Mouse (Mus musculus): ENCODE data around the gene Stag3. TPM values are rescaled to one million over a fixed set of nuclear protein-coding genes. Genes with fewer than 3 reads are reported as not detected.

Stag3 gene
- polyA plus RNA-seq, 1 experiment from 2014 or later = 4.4 TPM

DNA sequence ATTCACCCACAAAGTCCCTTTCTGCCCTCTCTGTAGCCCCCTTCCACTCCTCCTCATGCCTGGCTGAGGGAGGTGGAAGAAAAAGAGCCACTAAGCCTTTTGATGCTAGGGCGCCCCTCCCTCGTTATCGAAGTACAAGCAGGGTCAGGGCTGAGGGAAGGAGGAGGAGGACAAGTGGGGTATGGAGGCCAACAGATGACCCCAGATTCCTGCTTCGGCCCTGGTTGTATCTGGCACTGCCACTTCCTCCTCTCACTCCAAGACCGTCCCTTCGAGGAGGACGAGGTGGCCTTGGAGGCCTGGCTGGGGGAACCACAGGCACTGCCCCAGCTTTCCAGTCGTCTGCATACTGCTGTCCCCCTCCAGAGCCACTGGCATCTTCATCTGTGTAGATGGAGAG is 5.9 kb upstream of the Stag3 start:
- Histone ChIP-seq H3K4me2 (replicated peaks) (no peak overlapping the region), H3K4me3 (no peak overlapping the region), H3K9ac (replicated peaks) (no peak overlapping the region), H3K9me3 (no peaks in the 10 kb centered on the region), H3K4me1 (peaks cover 63% of the 10 kb centered on the region), H3K36me3 (peaks cover 9% of the 10 kb centered on the region), H3K27me3 (no peaks in the 10 kb centered on the region), H3K27ac (replicated peaks) (no peak overlapping the region)
- no peak for ATAC-seq (replicated peaks)
- WGBS = 60% methylated on average over 8 of the region's 8 CpGs

- no peak for ATAC-seq (replicated peaks)
- H3K36me3 ChIP-seq = peaks cover 9% of the 10 kb centered on the region
- H3K27me3 ChIP-seq = no peaks in the 10 kb centered on the region
- H3K4me1 ChIP-seq = peaks cover 66% of the 10 kb centered on the region
- 13% methylated on average over 41 of the region's 41 CpGs for WGBS
- H3K27ac ChIP-seq (replicated peaks) = no peak overlapping the region
- peak overlapping the region; percentile 65 for H3K4me2 ChIP-seq (replicated peaks)
- H3K9ac ChIP-seq (replicated peaks) = peak overlapping the region; percentile 48
- H3K9me3 ChIP-seq = no peaks in the 10 kb centered on the region
- peak overlapping the region; percentile 40 for H3K4me3 ChIP-seq
Measured at GRCm38 (mm10) chr5:138275216-138276050, 4.6 kb upstream of the Stag3 start.

DNA sequence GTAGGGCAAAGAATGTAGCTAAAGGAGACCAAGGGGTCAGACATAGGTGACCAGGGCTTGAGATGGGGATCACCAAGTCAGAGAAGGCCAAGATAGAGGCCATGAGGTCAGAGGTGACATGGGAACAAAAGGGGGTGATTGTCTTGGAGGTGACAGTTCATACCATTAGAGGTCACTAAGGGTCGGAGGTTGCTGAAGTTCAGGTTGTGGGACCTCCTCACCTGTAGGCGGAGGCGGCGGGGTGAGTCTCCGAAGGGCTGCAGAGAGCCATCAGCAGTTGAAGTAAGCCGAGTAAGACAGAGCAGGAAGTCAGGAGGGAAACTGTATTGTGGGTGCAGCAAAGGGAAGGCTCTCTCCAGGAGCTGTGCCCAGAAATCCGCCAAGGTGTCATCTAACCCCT is 2.0 kb upstream of the Stag3 start:
- no peak for ATAC-seq (replicated peaks)
- peak overlapping the region; percentile 83 for H3K4me3 ChIP-seq
- no peak overlapping the region for H3K27ac ChIP-seq (replicated peaks)
- 94% methylated on average over 7 of the region's 7 CpGs for WGBS
- no peaks in the 10 kb centered on the region for H3K27me3 ChIP-seq
- H3K9ac ChIP-seq (replicated peaks) = peak overlapping the region; percentile 95; the same call in 1 of the 2 replicates
- peaks cover 5% of the 10 kb centered on the region; the same call in 1 of the 2 replicates for H3K9me3 ChIP-seq
- peak overlapping the region; percentile 77 for H3K4me2 ChIP-seq (replicated peaks)
- H3K4me1 ChIP-seq = peaks cover 61% of the 10 kb centered on the region
- peaks cover 9% of the 10 kb centered on the region for H3K36me3 ChIP-seq

- H3K27ac ChIP-seq (replicated peaks) = 0 out of 2 replicates have a peak overlapping the region, but pooled peaks have one; percentile 87
- ATAC-seq (replicated peaks) = no peak
- no peak overlapping the region for H3K9ac ChIP-seq (replicated peaks)
- peak overlapping the region; percentile 83 for H3K4me3 ChIP-seq
- H3K4me1 ChIP-seq = peaks cover 42% of the 10 kb centered on the region
- H3K9me3 ChIP-seq = peaks cover 5% of the 10 kb centered on the region; the same call in 1 of the 2 replicates
- 26% methylated on average over 26 of the region's 26 CpGs for whole genome bisulfite sequencing
- H3K36me3 ChIP-seq = peaks cover 9% of the 10 kb centered on the region
- H3K4me2 ChIP-seq (replicated peaks) = peak overlapping the region; percentile 77
- H3K27me3 ChIP-seq = no peaks in the 10 kb centered on the region
Measured at GRCm38 (mm10) chr5:138280425-138280768, 357 bp downstream of the Stag3 start.

- WGBS = 94% methylated on average over 15 of the region's 15 CpGs
- no peak overlapping the region for H3K9ac ChIP-seq (replicated peaks)
- H3K27me3 ChIP-seq = no peaks in the 10 kb centered on the region
- peaks cover 37% of the 10 kb centered on the region for H3K4me1 ChIP-seq
- no peak overlapping the region for H3K27ac ChIP-seq (replicated peaks)
- H3K4me3 ChIP-seq = no peak overlapping the region
- no peak for ATAC-seq (replicated peaks)
- H3K4me2 ChIP-seq (replicated peaks) = no peak overlapping the region
- H3K9me3 ChIP-seq = peaks cover 5% of the 10 kb centered on the region; the same call in 1 of the 2 replicates
- peaks cover 9% of the 10 kb centered on the region for H3K36me3 ChIP-seq
Measured at GRCm38 (mm10) chr5:138280829-138281228, 789 bp downstream of the Stag3 start.

- Histone ChIP-seq H3K27ac (replicated peaks) (no peak overlapping the region), H3K9ac (replicated peaks) (no peak overlapping the region), H3K27me3 (no peaks in the 10 kb centered on the region), H3K4me2 (replicated peaks) (no peak overlapping the region), H3K36me3 (peaks cover 9% of the 10 kb centered on the region), H3K4me1 (peaks cover 28% of the 10 kb centered on the region), H3K4me3 (no peak overlapping the region), H3K9me3 (peaks cover 5% of the 10 kb centered on the region; the same call in 1 of the 2 replicates)
- 84% methylated on average over 2 of the region's 2 CpGs for WGBS
- no peak for ATAC-seq (replicated peaks)
Measured at GRCm38 (mm10) chr5:138281798-138282197, 1.8 kb downstream of the Stag3 start.

DNA sequence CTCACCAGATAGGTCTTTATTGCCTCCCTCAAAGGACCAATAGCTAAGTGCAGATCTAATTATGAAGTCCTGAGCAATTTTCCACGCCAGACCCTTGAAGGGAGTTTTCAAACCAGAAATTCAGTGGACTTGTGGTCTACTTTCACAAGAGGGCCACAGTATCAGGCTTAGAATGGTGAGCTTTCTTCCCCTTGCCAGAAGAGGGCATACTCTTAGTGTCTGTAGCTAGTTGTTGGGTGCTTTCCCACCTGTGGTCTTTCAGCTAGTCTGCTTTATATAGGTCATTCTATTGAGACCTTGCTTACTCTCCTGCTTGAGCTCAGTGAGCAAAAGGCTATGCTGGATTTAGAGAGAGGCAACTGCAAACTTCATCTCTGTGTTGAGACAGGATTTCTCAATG is 3.5 kb downstream of the Stag3 start:
- Histone ChIP-seq H3K4me3 (no peak overlapping the region), H3K4me2 (replicated peaks) (no peak overlapping the region), H3K4me1 (peaks cover 10% of the 10 kb centered on the region), H3K9ac (replicated peaks) (no peak overlapping the region), H3K27me3 (no peaks in the 10 kb centered on the region), H3K27ac (replicated peaks) (no peak overlapping the region), H3K9me3 (peaks cover 5% of the 10 kb centered on the region; the same call in 1 of the 2 replicates), H3K36me3 (no peaks in the 10 kb centered on the region)
- WGBS = 53% methylated on average over 1 of the region's 1 CpGs
- ATAC-seq (replicated peaks) = no peak

DNA sequence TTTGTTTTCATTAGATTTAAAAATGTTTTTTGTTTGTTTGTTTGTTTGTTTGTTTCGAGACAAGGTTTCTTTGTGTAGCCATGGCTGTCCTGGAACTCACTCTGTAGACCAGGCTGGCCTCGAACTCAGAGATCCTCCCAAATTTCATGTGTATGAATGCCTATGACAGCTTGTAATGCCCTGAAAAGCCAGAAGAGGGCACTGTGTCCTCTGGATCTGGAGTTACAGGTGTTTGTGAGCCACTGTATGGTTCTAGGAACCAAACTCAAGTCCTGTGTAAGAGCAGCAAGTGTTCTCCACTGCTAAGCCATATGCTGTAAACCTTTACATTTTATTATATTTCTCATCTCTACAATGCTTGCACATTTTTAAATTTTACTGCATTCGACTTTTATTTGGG is 7.8 kb downstream of the Stag3 start:
- 80% methylated on average over 3 of the region's 3 CpGs for WGBS
- Histone ChIP-seq H3K27me3 (no peaks in the 10 kb centered on the region), H3K4me1 (no peaks in the 10 kb centered on the region), H3K36me3 (no peaks in the 10 kb centered on the region), H3K9ac (replicated peaks) (no peak overlapping the region), H3K4me2 (replicated peaks) (no peak overlapping the region), H3K4me3 (no peak overlapping the region), H3K9me3 (no peaks in the 10 kb centered on the region), H3K27ac (replicated peaks) (no peak overlapping the region)
- ATAC-seq (replicated peaks) = no peak

DNA sequence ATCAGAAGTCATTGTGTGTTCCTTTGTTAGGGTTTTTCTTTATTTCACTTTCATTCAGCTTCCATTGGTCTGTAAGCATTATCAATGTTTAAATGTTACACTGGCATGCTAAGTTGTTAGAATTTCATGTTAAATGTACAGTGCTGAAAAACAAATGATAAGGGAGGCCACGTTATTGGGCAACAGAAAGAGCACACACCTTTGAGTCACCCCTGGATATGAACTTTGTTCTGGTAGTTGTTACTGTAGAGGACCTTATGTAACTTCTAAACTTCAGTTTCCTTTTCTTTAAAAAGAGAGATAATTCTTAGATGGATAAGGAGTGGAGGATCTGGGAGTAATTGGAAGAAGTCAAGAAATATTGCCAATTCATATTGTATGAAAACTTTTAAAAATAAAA is 11.6 kb downstream of the Stag3 start:
- Histone ChIP-seq H3K36me3 (no peaks in the 10 kb centered on the region), H3K9me3 (no peaks in the 10 kb centered on the region), H3K4me3 (no peak overlapping the region), H3K4me2 (replicated peaks) (no peak overlapping the region), H3K4me1 (no peaks in the 10 kb centered on the region), H3K9ac (replicated peaks) (no peak overlapping the region), H3K27ac (replicated peaks) (no peak overlapping the region), H3K27me3 (no peaks in the 10 kb centered on the region)
- 80% methylated on average over 1 of the region's 1 CpGs for WGBS
- no peak for ATAC-seq (replicated peaks)

GRCm38 (mm10) chr5:138294158-138294557 is 14.1 kb downstream of the Stag3 start:
- no peak overlapping the region for H3K9ac ChIP-seq (replicated peaks)
- no peaks in the 10 kb centered on the region for H3K4me1 ChIP-seq
- no peaks in the 10 kb centered on the region for H3K9me3 ChIP-seq
- H3K4me3 ChIP-seq = no peak overlapping the region
- no peaks in the 10 kb centered on the region for H3K27me3 ChIP-seq
- no peaks in the 10 kb centered on the region for H3K36me3 ChIP-seq
- no peak overlapping the region for H3K27ac ChIP-seq (replicated peaks)
- no peak overlapping the region for H3K4me2 ChIP-seq (replicated peaks)
- no peak for ATAC-seq (replicated peaks)

DNA sequence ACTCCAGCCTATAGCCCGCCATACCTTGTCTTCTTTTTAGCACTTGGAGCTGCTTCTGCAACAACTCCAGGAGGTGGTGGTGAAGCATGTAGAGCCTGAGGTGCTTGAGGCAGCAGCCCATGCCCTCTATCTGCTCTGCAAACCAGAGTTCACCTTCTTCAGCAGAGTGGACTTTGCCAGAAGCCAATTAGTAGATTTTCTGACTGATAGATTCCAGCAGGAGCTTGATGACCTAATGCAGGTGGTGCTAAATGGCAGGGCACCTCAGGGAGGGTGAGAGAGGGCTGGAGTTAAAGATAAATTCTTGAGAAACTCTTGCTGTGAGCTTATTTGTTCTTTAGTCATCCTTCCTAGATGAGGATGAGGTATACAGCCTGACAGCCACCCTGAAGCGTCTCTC is 19.6 kb downstream of the Stag3 start:
- Histone ChIP-seq H3K4me2 (replicated peaks) (no peak overlapping the region), H3K27me3 (no peaks in the 10 kb centered on the region), H3K9ac (replicated peaks) (no peak overlapping the region), H3K9me3 (no peaks in the 10 kb centered on the region), H3K27ac (replicated peaks) (no peak overlapping the region), H3K36me3 (no peaks in the 10 kb centered on the region), H3K4me1 (no peaks in the 10 kb centered on the region), H3K4me3 (no peak overlapping the region)
- 89% methylated on average over 2 of the region's 2 CpGs for WGBS
- ATAC-seq (replicated peaks) = no peak

- Histone ChIP-seq H3K4me3 (no peak overlapping the region), H3K27me3 (no peaks in the 10 kb centered on the region), H3K4me2 (replicated peaks) (no peak overlapping the region), H3K4me1 (no peaks in the 10 kb centered on the region), H3K9me3 (no peaks in the 10 kb centered on the region), H3K36me3 (no peaks in the 10 kb centered on the region), H3K27ac (replicated peaks) (no peak overlapping the region), H3K9ac (replicated peaks) (no peak overlapping the region)
- no peak for ATAC-seq (replicated peaks)
- WGBS = 95% methylated on average over 3 of the region's 3 CpGs
Measured at GRCm38 (mm10) chr5:138312795-138313194, 32.8 kb downstream of the Stag3 start.

DNA sequence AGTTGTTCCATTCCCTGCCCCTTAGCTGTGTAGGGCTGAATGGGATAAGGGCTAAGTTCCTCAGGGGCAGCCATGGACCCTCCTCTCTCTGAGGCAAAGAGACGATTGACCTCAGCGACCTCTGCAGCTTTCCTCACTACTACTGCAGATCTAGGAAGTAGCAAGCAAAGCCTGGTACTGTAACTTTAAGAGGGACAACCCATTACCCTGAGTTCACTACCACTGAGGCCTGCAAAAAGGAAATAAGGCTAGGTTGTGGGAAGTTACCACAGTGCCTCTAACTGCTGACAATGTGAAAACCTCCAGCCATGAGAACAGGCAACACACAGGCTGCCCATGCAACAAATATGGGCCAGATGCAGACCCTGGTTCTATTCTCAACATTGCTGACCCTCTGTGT is 61.6 kb downstream of the Stag3 start, which contains the start of gene Pvrig:
Gene Pvrig, plus strand, starts transcription at position 301 of the 400 bp plus-strand sequence.
- Histone ChIP-seq H3K9ac (replicated peaks) (no peak within 1 kb of the TSS), H3K4me1 (no peaks in the 10 kb centered on the region), H3K4me2 (replicated peaks) (no peak within 1 kb of the TSS), H3K36me3 (no peaks in the 10 kb centered on the region), H3K4me3 (no peak within 1 kb of the TSS), H3K27ac (replicated peaks) (no peak within 1 kb of the TSS), H3K27me3 (no peaks in the 10 kb centered on the region), H3K9me3 (no peaks in the 10 kb centered on the region)
- ATAC-seq (replicated peaks) = no peak
- WGBS = 81% methylated on average over 2 of the region's 2 CpGs
